Mouse (Mus musculus) midbrain, postnatal 0 days (tissue): Measurements from ENCODE around the gene Ormdl1. TPM values are rescaled to one million over a fixed set of nuclear protein-coding genes. Genes with fewer than 3 reads are reported as not detected.
"Not testable (repeated sequence)": the region's sequence is repeated elsewhere in the genome, so short reads cannot be mapped to it uniquely, and the experiment has no call there.

Experiments used
- ATAC-seq: fragments of 200-750 bp; cut with Nextera tagmentation; 2 replicates; pipeline ENCODE4 v1.8.0; 2017; ENCODE audit warnings: moderate number of reproducible peaks, mild to moderate bottlenecking, moderate TSS enrichment, moderate library complexity; ENCODE audit not compliant: low FRiP score
- DNase-seq: peaks from one replicate; pipeline ENCODE4 v3.0.0-alpha.2; 2015; ENCODE audit warnings: low spot score
- H3K27ac ChIP-seq: fragments of 300-500 bp; sonication (generic); 2 replicates; pipeline ENCODE4 v1.5.1; 2014; ENCODE audit warnings: low read depth, mild to moderate bottlenecking, low read length, mixed read lengths
- H3K27me3 ChIP-seq: fragments of 300-500 bp; sonication (generic); 2 replicates; pipeline ENCODE4 v1.6.1; 2014; ENCODE audit warnings: low read length, control low read depth, mixed read lengths; ENCODE audit not compliant: insufficient read depth
- H3K36me3 ChIP-seq: fragments of 300-500 bp; sonication (generic); 2 replicates; pipeline ENCODE4 v1.6.1; 2014; ENCODE audit warnings: low read length, control low read depth, mixed read lengths; ENCODE audit not compliant: insufficient read depth
- H3K4me1 ChIP-seq: fragments of 300-500 bp; sonication (generic); 2 replicates; pipeline ENCODE4 v1.6.1; 2014; ENCODE audit warnings: mild to moderate bottlenecking, control low read depth, antibody characterized with exemption, low read length, mixed read lengths; ENCODE audit not compliant: insufficient read depth
- H3K4me2 ChIP-seq: fragments of 300-500 bp; sonication (generic); 2 replicates; pipeline ENCODE4 v1.6.1; 2014; ENCODE audit warnings: low read depth, mild to moderate bottlenecking, low read length, mixed read lengths; ENCODE audit not compliant: poor library complexity, severe bottlenecking
- H3K4me3 ChIP-seq: fragments of 300-500 bp; sonication (generic); 2 replicates; pipeline ENCODE4 v1.5.1; 2014; ENCODE audit warnings: low read depth, mild to moderate bottlenecking, low read length, moderate library complexity
- H3K9ac ChIP-seq: fragments of 300-500 bp; sonication (generic); replicated peaks from 2 replicates; pipeline ENCODE4 v1.6.1; 2014; ENCODE audit warnings: mild to moderate bottlenecking, low read length, moderate library complexity, mixed read lengths; ENCODE audit not compliant: poor library complexity, severe bottlenecking
- H3K9me3 ChIP-seq: fragments of 300-500 bp; sonication (generic); 2 replicates; pipeline ENCODE4 v1.6.1; 2016; ENCODE audit warnings: low read length, control low read depth
- CTCF ChIP-seq: IDR thresholded peaks from 2 replicates; pipeline ENCODE4 v1.5.1; 2016; ENCODE audit warnings: antibody characterized with exemption, mild to moderate bottlenecking
- WGBS: fragments of 180-500 bp; shearing (Covaris S2); extraction: QIAGEN DNeasy Blood & Tissue Kit; methylation state at CpG from one replicate; pipeline ENCODE4 v1.1.7; 2014; 5-methylcytosine and 5-hydroxymethylcytosine counted together
- polyA plus RNA-seq: library from polyadenylated mRNA; unstranded; fragments of >200 nt; fragmentation: Nextera tagmentation; extraction: Ambion mirVana; gene quantifications from 2 replicates; pipeline ENCODE4 v1.2.1, GENCODE M21; 2015
- total RNA-seq: library from RNA; depleted of rRNA; stranded (reverse); fragments of >200 nt; gene quantifications from 2 replicates; pipeline ENCODE4 v1.2.3, GENCODE M21; 2014

Gene Ormdl1
- total and polyA plus RNA-seq, 2 experiments from 2014 or later, result 26.6 to 39.7 TPM

DNA sequence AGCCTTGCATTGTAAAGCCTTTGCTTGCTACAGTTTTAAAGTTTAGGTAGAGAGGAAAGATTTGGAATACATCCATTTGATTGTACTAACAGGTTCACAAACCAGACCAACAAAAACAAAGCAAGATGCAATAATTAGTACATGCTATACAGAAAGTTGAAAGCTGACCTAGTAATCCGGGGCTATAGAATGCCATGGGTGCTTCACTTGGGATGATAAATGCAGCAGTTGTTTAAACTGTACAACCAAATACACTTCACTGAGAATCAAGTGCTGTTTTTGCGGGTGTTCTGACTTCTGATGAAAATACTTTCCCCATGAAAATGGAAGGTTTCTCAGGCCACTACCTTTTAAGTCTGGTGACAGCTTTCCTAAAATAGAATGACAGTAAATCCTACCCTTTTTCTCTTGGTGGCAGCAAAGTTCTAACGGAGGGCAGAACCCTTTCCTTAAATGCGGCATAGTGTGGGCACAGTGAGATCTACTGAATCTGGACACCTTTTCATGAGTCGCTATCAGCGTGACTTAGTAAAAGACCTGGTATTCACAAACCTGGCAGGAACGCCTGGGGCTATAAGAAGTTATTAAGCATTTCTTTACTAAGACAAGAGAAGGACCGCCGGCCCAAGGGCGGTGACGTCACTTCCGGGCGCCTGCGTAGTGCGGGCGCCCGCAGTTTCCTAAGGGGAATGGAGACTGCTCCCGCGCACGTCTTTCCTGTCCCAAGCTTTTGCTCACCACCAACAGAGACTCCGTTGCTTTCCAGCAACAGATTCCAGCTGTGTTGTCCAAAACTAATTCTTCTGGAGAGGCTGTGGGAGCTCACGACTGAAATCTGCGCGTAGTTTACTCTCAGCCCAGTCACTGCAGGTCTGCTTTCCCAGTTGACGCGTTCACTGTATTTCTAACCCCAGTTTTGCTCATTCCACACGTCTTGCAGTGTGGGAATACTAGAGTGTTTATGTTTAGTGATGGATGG, 16.4 kb downstream of the Ormdl1 start, which contains the start of gene Osgepl1:
Osgepl1 (plus strand) TSS at position 636 of the 979 bp plus-strand sequence.
- peak within 1 kb of the TSS; percentile 68 for H3K4me3 ChIP-seq
- peak within 1 kb of the TSS; percentile 77 for H3K27ac ChIP-seq
- no peaks in the 10 kb centered on the region for H3K4me1 ChIP-seq
- ATAC-seq (peak; percentile 97), DNase-seq (peak; percentile 93)
- peaks cover 7% of the 10 kb centered on the region; the same call in 1 of the 2 replicates for H3K36me3 ChIP-seq
- H3K9me3 ChIP-seq, result no peaks in the 10 kb centered on the region
- TF ChIP-seq CTCF, result peak; percentile 56
- WGBS, result 3% methylated on average over 27 of the region's 27 CpGs
- H3K4me2 ChIP-seq, result peak within 1 kb of the TSS; percentile 70
- H3K9ac ChIP-seq, result peak within 1 kb of the TSS; percentile 74
- H3K27me3 ChIP-seq, result no peaks in the 10 kb centered on the region

GRCm38 (mm10) chr1:53321662-53322344, 24.9 kb downstream of the Ormdl1 start:
- Histone ChIP-seq H3K9me3 (no peaks in the 10 kb centered on the region), H3K4me3 (no peak overlapping the region), H3K4me2 (no peak overlapping the region), H3K9ac (no peak overlapping the region), H3K4me1 (no peaks in the 10 kb centered on the region), H3K27ac (no peak overlapping the region), H3K27me3 (no peaks in the 10 kb centered on the region), H3K36me3 (peaks cover 7% of the 10 kb centered on the region; the same call in 1 of the 2 replicates)
- DNase-seq, result no peak
- TF ChIP-seq CTCF, result no peak
- WGBS, result 94% methylated on average over 4 of the region's 4 CpGs
- ATAC-seq, result no peak

DNA sequence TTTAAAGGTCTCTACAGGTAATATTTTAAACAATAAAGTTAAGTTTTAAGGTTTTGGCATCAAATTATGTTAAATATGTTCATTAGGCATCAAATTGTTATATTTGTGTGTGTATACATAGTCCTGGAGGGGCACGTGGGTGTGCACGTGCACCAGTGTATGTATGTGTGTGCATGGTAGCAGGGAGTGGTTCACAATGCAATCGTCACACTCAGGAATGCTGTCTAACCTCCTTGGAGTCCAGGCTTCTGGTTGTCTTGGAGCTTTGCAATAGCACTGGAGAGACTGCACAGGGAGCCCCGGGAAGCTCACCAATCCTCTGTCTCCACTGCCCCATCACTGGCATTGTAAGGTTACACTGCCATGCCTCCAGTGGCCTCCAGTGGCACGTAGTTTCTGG, 26.4 kb downstream of the Ormdl1 start:
- Histone ChIP-seq H3K36me3 (peaks cover under 1% of the 10 kb centered on the region; the same call in 1 of the 2 replicates), H3K4me2 (no peak overlapping the region), H3K27ac (no peak overlapping the region), H3K4me1 (no peaks in the 10 kb centered on the region), H3K4me3 (no peak overlapping the region), H3K9me3 (no peaks in the 10 kb centered on the region), H3K27me3 (no peaks in the 10 kb centered on the region), H3K9ac (no peak overlapping the region)
- no peak for TF ChIP-seq CTCF
- no peak for DNase-seq
- 94% methylated on average over 5 of the region's 5 CpGs for WGBS
- no peak for ATAC-seq

DNA sequence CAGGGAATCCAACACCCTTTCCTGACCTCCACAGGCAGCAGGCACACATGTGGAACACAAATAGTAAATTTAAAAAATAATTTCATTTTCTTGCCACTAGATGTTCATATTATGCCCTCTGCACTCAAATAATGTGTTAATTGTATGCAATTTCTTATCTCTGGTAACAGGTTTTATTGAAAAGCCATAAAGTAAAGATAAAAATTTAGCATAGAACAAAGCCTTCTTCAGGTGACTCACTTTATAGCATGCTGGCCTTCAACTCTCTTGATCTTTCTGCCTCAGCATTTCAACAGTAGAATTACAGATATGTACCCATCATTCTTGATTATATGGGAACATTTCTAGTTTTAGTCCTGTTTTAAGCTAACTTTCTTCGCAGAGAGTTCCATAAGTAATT, 27.4 kb downstream of the Ormdl1 start:
- 98% methylated on average over 1 of the region's 1 CpGs for whole genome bisulfite sequencing
- DNase-seq, result no peak
- ATAC-seq, result no peak

GRCm38 (mm10) chr1:53324827-53325494, 28.1 kb downstream of the Ormdl1 start:
- DNase-seq (no peak), ATAC-seq (no peak)
- no peak overlapping the region for H3K4me2 ChIP-seq
- H3K4me3 ChIP-seq, result no peak overlapping the region
- TF ChIP-seq CTCF, result no peak
- no peak overlapping the region for H3K9ac ChIP-seq
- 95% methylated on average over 5 of the region's 5 CpGs for WGBS
- no peaks in the 10 kb centered on the region for H3K4me1 ChIP-seq
- H3K9me3 ChIP-seq, result no peaks in the 10 kb centered on the region
- no peak overlapping the region for H3K27ac ChIP-seq
- no peaks in the 10 kb centered on the region for H3K36me3 ChIP-seq
- H3K27me3 ChIP-seq, result no peaks in the 10 kb centered on the region

More for the DNA sequence above, 27.4 kb downstream of the Ormdl1 start:
- Histone ChIP-seq H3K36me3 (no peaks in the 10 kb centered on the region), H3K9me3 (no peaks in the 10 kb centered on the region), H3K9ac (no peak overlapping the region), H3K4me2 (no peak overlapping the region), H3K4me3 (no peak overlapping the region), H3K4me1 (no peaks in the 10 kb centered on the region), H3K27ac (no peak overlapping the region), H3K27me3 (no peaks in the 10 kb centered on the region)
- TF ChIP-seq CTCF, result no peak

GRCm38 (mm10) chr1:53333527-53333926, 36.6 kb downstream of the Ormdl1 start:
- DNase-seq, ATAC-seq, H3K9ac ChIP-seq, H3K27ac ChIP-seq, H3K4me3 ChIP-seq, H3K9me3 ChIP-seq, H3K4me1 ChIP-seq, H3K36me3 ChIP-seq, H3K4me2 ChIP-seq, H3K27me3 ChIP-seq: not testable (repeated sequence)
- 50% methylated on average over 5 of the region's 5 CpGs for WGBS
